Mouse (Mus musculus): ENCODE measurements around the gene Klf3. TPM values are rescaled to one million over a fixed set of nuclear protein-coding genes. Genes with fewer than 3 reads are reported as not detected.
A peak's percentile ranks its signal among the peaks of the same experiment; 100 is the strongest.

The Klf3 gene
- polyA plus RNA-seq, 1 experiment, result 61.6 TPM

- TF ChIP-seq POLR2A (IDR thresholded peaks at IDR 0.05; ENCODE audit: borderline replicate concordance, low read depth, low read length), result no peak
- TF ChIP-seq CTCF (IDR thresholded peaks at IDR 0.05; ENCODE audit: low read depth, low read length), result no peak
- H3K4me3 ChIP-seq (ENCODE audit: insufficient read depth, low read length), result no peak overlapping the region
- no peak overlapping the region for H3K27ac ChIP-seq (ENCODE audit: insufficient read depth, low read depth, low read length)
- H3K4me1 ChIP-seq (ENCODE audit: control insufficient read depth, insufficient read depth, low read length), result peaks cover 45% of the 10 kb centered on the region
Observed at GRCm38 (mm10) chr5:64808106-64809010, 5.2 kb downstream of the Klf3 start.

- TF ChIP-seq POLR2A (IDR thresholded peaks at IDR 0.05; ENCODE audit: borderline replicate concordance, low read depth, low read length), result no peak
- TF ChIP-seq CTCF (IDR thresholded peaks at IDR 0.05; ENCODE audit: low read depth, low read length), result no peak
- H3K4me1 ChIP-seq (ENCODE audit: control insufficient read depth, insufficient read depth, low read length), result peaks cover 47% of the 10 kb centered on the region
- no peak overlapping the region for H3K27ac ChIP-seq (ENCODE audit: insufficient read depth, low read depth, low read length)
- no peak overlapping the region for H3K4me3 ChIP-seq (ENCODE audit: insufficient read depth, low read length)
Observed at GRCm38 (mm10) chr5:64809257-64809656, 6.1 kb downstream of the Klf3 start.

- Histone ChIP-seq H3K4me3 (ENCODE audit: insufficient read depth, low read length) (no peak overlapping the region), H3K4me1 (ENCODE audit: control insufficient read depth, insufficient read depth, low read length) (peaks cover 47% of the 10 kb centered on the region), H3K27ac (ENCODE audit: insufficient read depth, low read depth, low read length) (no peak overlapping the region)
- TF ChIP-seq POLR2A (IDR thresholded peaks at IDR 0.05; ENCODE audit: borderline replicate concordance, low read depth, low read length) (no peak), CTCF (IDR thresholded peaks at IDR 0.05; ENCODE audit: low read depth, low read length) (no peak)
Observed at GRCm38 (mm10) chr5:64809864-64810263, 6.7 kb downstream of the Klf3 start.

- no peak for TF ChIP-seq POLR2A (IDR thresholded peaks at IDR 0.05; ENCODE audit: borderline replicate concordance, low read depth, low read length)
- no peak for TF ChIP-seq CTCF (IDR thresholded peaks at IDR 0.05; ENCODE audit: low read depth, low read length)
- H3K27ac ChIP-seq (ENCODE audit: insufficient read depth, low read depth, low read length), result no peak overlapping the region
- peaks cover 39% of the 10 kb centered on the region for H3K4me1 ChIP-seq (ENCODE audit: control insufficient read depth, insufficient read depth, low read length)
- H3K4me3 ChIP-seq (ENCODE audit: insufficient read depth, low read length), result no peak overlapping the region
Observed at GRCm38 (mm10) chr5:64810860-64811499, 7.8 kb downstream of the Klf3 start.

GRCm38 (mm10) chr5:64811500-64812123 is 8.4 kb downstream of the Klf3 start:
- Histone ChIP-seq H3K4me3 (ENCODE audit: insufficient read depth, low read length) (peak overlapping the region; percentile 45), H3K27ac (ENCODE audit: insufficient read depth, low read depth, low read length) (peak overlapping the region; percentile 80), H3K4me1 (ENCODE audit: control insufficient read depth, insufficient read depth, low read length) (peaks cover 35% of the 10 kb centered on the region)
- TF ChIP-seq CTCF (IDR thresholded peaks at IDR 0.05; ENCODE audit: low read depth, low read length), result no peak

GRCm38 (mm10) chr5:64812124-64812982 is 9.2 kb downstream of the Klf3 start:
- Histone ChIP-seq H3K4me3 (ENCODE audit: insufficient read depth, low read length) (peak overlapping the region; percentile 45), H3K27ac (ENCODE audit: insufficient read depth, low read depth, low read length) (peak overlapping the region; percentile 80), H3K4me1 (ENCODE audit: control insufficient read depth, insufficient read depth, low read length) (peaks cover 34% of the 10 kb centered on the region)
- TF ChIP-seq CTCF (IDR thresholded peaks at IDR 0.05; ENCODE audit: low read depth, low read length), result no peak
- no peak for TF ChIP-seq POLR2A (IDR thresholded peaks at IDR 0.05; ENCODE audit: borderline replicate concordance, low read depth, low read length)

GRCm38 (mm10) chr5:64812983-64813304 is 9.8 kb downstream of the Klf3 start:
- peak overlapping the region; percentile 45 for H3K4me3 ChIP-seq (ENCODE audit: insufficient read depth, low read length)
- peak overlapping the region; percentile 80 for H3K27ac ChIP-seq (ENCODE audit: insufficient read depth, low read depth, low read length)
- H3K4me1 ChIP-seq (ENCODE audit: control insufficient read depth, insufficient read depth, low read length), result peaks cover 35% of the 10 kb centered on the region
- TF ChIP-seq POLR2A (IDR thresholded peaks at IDR 0.05; ENCODE audit: borderline replicate concordance, low read depth, low read length), result no peak
- TF ChIP-seq CTCF (IDR thresholded peaks at IDR 0.05; ENCODE audit: low read depth, low read length), result no peak

GRCm38 (mm10) chr5:64813361-64813760 is 10.2 kb downstream of the Klf3 start:
- Histone ChIP-seq H3K27ac (ENCODE audit: insufficient read depth, low read depth, low read length) (no peak overlapping the region), H3K4me3 (ENCODE audit: insufficient read depth, low read length) (peak overlapping the region; percentile 45), H3K4me1 (ENCODE audit: control insufficient read depth, insufficient read depth, low read length) (peaks cover 37% of the 10 kb centered on the region)
- TF ChIP-seq POLR2A (IDR thresholded peaks at IDR 0.05; ENCODE audit: borderline replicate concordance, low read depth, low read length), result no peak
- TF ChIP-seq CTCF (IDR thresholded peaks at IDR 0.05; ENCODE audit: low read depth, low read length), result peak; percentile 89

GRCm38 (mm10) chr5:64814416-64814815 is 11.2 kb downstream of the Klf3 start:
- peaks cover 32% of the 10 kb centered on the region for H3K4me1 ChIP-seq (ENCODE audit: control insufficient read depth, insufficient read depth, low read length)

More at GRCm38 (mm10) chr5:64814416-64814815, 11.2 kb downstream of the Klf3 start:
- Histone ChIP-seq H3K4me3 (ENCODE audit: insufficient read depth, low read length) (no peak overlapping the region), H3K27ac (ENCODE audit: insufficient read depth, low read depth, low read length) (no peak overlapping the region)
- TF ChIP-seq POLR2A (IDR thresholded peaks at IDR 0.05; ENCODE audit: borderline replicate concordance, low read depth, low read length) (no peak), CTCF (IDR thresholded peaks at IDR 0.05; ENCODE audit: low read depth, low read length) (no peak)

Measured in bone marrow macrophage, adult 2 months (primary cell).